Mouse (Mus musculus): ENCODE results near the gene Maml3. TPM values are rescaled to one million over a fixed set of nuclear protein-coding genes. Genes with fewer than 3 reads are reported as not detected.

The Maml3 gene
- total RNA-seq (2023; ENCODE audit: inconsistent age) = 9.8 to 10.7 TPM (median 10.0 TPM) in 4 replicates

GRCm38 (mm10) chr3:52104636-52105151 is at the start of gene Maml3:
Gene Maml3, minus strand, starts transcription at chr3:52105076.

GRCm38 (mm10) chr3:51660060-51660459 is 444.8 kb downstream of the Maml3 start, which contains the start of gene Mgst2:
Gene Mgst2, plus strand, starts transcription at chr3:51660360.

Other genes starting within 250 kb of the Maml3 start
- gene Foxo1, start 163.3 kb upstream of the Maml3 start, total RNA-seq (2023; ENCODE audit: inconsistent age) = 123 to 137 TPM (median 128 TPM) in 4 replicates